Mouse (Mus musculus) granulocyte monocyte progenitor cell, adult 5-6 weeks (primary cell): ENCODE measurements around the gene Gm20773. TPM values are rescaled to one million over a fixed set of nuclear protein-coding genes. Genes with fewer than 3 reads are reported as not detected.
"Not testable (repeated sequence)": the region's sequence is repeated elsewhere in the genome, so short reads cannot be mapped to it uniquely, and the experiment has no call there.

ENCODE experiments used
- ATAC-seq: replicated peaks from 2 replicates; pipeline ENCODE4 v1.8.0; 2016; ENCODE audit warnings: mild to moderate bottlenecking, moderate TSS enrichment, inconsistent platforms; ENCODE audit not compliant: poor library complexity, severe bottlenecking
- total RNA-seq, 2 experiments: library from RNA; stranded (forward) in 1 of 2; stranded (reverse) in 1 of 2; fragments of 200-712, 200-1000 nt in 1 of 2; fragments of >200 nt in 1 of 2; fragmentation: Nextera tagmentation in 1 of 2; gene quantifications; 2 replicates each; pipeline ENCODE4 v1.2.3; 2014 to 2017

Gene Gm20773
- not detected in 2 replicates for total RNA-seq (2014; fragmentation: Nextera tagmentation)
- total RNA-seq (2017) = not detected in 2 replicates

DNA sequence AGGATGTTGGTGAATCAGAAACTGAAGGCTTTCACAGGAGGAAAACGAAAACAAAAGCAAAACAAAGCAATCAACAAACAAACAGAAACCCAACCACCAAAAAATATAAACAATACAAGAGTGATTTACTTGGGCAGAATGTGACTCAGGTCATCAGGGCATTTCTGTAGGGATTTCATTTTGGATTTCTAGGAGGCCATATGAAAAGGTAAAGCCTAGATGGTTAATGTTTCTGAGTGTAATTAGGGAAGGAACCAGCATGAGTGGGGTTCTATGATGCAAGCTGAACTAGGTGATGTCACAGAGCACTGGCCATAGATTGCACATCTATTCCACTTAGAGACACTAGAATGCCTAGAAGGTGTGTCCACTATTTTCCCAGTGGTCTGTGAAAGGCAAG, at the start of gene Gm20773:
TSS of gene Gm20773 (plus strand) at position 301 of the 400 bp plus-strand sequence.
- not testable (repeated sequence) for ATAC-seq

DNA sequence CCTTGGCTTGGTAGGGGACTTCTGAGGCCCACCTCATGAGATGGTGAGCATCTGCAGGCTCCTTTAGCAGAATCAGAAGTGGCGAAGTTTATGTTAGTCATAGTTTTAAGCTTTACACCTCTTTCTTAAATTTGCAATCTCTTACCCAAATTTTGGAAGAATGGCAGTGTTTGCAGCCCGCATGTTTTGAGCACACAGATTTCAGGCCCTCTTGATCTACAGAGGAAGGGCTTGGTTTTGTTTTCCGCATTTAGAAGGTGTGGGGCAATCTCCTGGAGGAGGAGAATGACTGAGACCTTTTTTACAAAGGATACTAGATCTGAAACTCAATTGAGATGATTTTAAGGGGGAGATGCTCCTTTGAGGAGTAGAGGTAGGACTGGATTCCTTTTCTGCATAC, 28.3 kb upstream of the Gm20773 start, which contains the start of gene Gm21866:
TSS of gene Gm21866 (minus strand) at position 101 of the 400 bp plus-strand sequence.
- not testable (repeated sequence) for ATAC-seq

Other genes starting within 250 kb of the Gm20773 start
- gene Gm21440, start 241.6 kb upstream of the Gm20773 start, total RNA-seq (2014; fragmentation: Nextera tagmentation) = not detected in 2 replicates
- gene Gm21440, start 241.6 kb upstream of the Gm20773 start, total RNA-seq (2017) = not detected in 2 replicates
- gene Gm21454, start 241.6 kb upstream of the Gm20773 start, total RNA-seq (2014; fragmentation: Nextera tagmentation) = not detected in 2 replicates
- not detected in 2 replicates for gene Gm21454, start 241.6 kb upstream of the Gm20773 start, total RNA-seq (2017)
- not detected in 2 replicates for gene Gm21725, start 145.0 kb upstream of the Gm20773 start, total RNA-seq (2014; fragmentation: Nextera tagmentation)
- not detected in 2 replicates for gene Gm21725, start 145.0 kb upstream of the Gm20773 start, total RNA-seq (2017)
- not detected in 2 replicates for gene Gm21866, start 28.4 kb upstream of the Gm20773 start, total RNA-seq (2014; fragmentation: Nextera tagmentation)
- gene Gm21866, start 28.4 kb upstream of the Gm20773 start, total RNA-seq (2017) = not detected in 2 replicates